Mouse (Mus musculus) spleen, adult 12 weeks (tissue): ENCODE measurements around the gene Tmem88b.
"Not testable (repeated sequence)": the region's sequence is repeated elsewhere in the genome, so short reads cannot be mapped to it uniquely, and the experiment has no call there.

Source experiments
- DNase-seq: peaks from one replicate; pipeline ENCODE4 v3.0.0; 2022; ENCODE audit warnings: low spot score

Tmem88b gene

GRCm38 (mm10) chr4:155760613-155761355, 24.9 kb downstream of the Tmem88b start, which contains the start of gene Atad3a:
Gene Atad3a (minus strand): TSS chr4:155761093.
- peak; percentile 97 for DNase-seq

GRCm38 (mm10) chr4:155759862-155760612, 25.6 kb downstream of the Tmem88b start:
- DNase-seq: no peak

- no peak for DNase-seq
These were observed 28.7 kb downstream of the Tmem88b start for GRCm38 (mm10) chr4:155757011-155757410.

GRCm38 (mm10) chr4:155746575-155747490, 38.8 kb downstream of the Tmem88b start:
- DNase-seq: no peak

- no peak for DNase-seq
These were observed 39.6 kb downstream of the Tmem88b start for GRCm38 (mm10) chr4:155746036-155746548.

- DNase-seq: no peak
These were observed 40.5 kb downstream of the Tmem88b start for GRCm38 (mm10) chr4:155745136-155745535.

GRCm38 (mm10) chr4:155744474-155744873, 41.2 kb downstream of the Tmem88b start:
- DNase-seq: no peak

- DNase-seq: no peak
These were observed 43.0 kb downstream of the Tmem88b start for GRCm38 (mm10) chr4:155742684-155743083.

- DNase-seq: not testable (repeated sequence)
These were observed 45.0 kb downstream of the Tmem88b start for GRCm38 (mm10) chr4:155740681-155741080.

- no peak for DNase-seq
These were observed 45.7 kb downstream of the Tmem88b start for GRCm38 (mm10) chr4:155739741-155740636.

- no peak for DNase-seq
These were observed 46.5 kb downstream of the Tmem88b start for GRCm38 (mm10) chr4:155739152-155739551.

GRCm38 (mm10) chr4:155738262-155738661, 47.4 kb downstream of the Tmem88b start:
- no peak for DNase-seq

- DNase-seq: no peak
These were observed 49.3 kb downstream of the Tmem88b start for GRCm38 (mm10) chr4:155736421-155736820.

GRCm38 (mm10) chr4:155735788-155736187, 49.9 kb downstream of the Tmem88b start:
- no peak for DNase-seq

GRCm38 (mm10) chr4:155734951-155735702, 50.5 kb downstream of the Tmem88b start:
- no peak for DNase-seq

- peak; percentile 61 for DNase-seq
These were observed 51.2 kb downstream of the Tmem88b start, which contains the start of gene Tmem240 for GRCm38 (mm10) chr4:155734350-155734941. Gene Tmem240 (plus strand): TSS chr4:155734800.

- no peak for DNase-seq
These were observed 52.4 kb downstream of the Tmem88b start for GRCm38 (mm10) chr4:155733267-155733666.
